Mouse (Mus musculus) right cerebral cortex, postnatal 4 days (tissue): Measurements from ENCODE around the gene Nxph3.
"Not testable (repeated sequence)": the region's sequence is repeated elsewhere in the genome, so short reads cannot be mapped to it uniquely, and the experiment has no call there.

ENCODE experiments used
- DNase-seq: peaks from one replicate; pipeline ENCODE4 v3.0.0-alpha.2; 2022

Nxph3 gene

DNA sequence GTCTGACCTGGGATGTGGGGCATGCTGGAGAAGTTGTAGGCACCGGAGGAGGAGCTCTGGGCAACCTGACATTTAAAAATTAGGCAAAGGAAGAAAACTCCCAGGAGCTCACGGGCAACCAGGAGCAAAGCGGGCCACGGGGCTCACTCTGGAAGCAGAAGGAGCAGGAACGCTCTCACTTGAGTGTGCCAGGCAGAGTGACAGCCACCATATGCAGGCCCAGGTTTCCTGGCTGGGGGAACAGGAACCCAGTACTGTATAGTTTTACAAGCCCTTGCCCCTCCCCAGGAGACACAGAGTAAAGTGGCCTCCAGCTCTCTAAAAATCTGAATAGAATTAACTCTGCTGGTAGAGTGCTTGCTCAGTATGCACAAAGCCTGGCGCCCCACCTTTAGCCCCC, 2.8 kb upstream of the Nxph3 start:
- no peak for DNase-seq

DNA sequence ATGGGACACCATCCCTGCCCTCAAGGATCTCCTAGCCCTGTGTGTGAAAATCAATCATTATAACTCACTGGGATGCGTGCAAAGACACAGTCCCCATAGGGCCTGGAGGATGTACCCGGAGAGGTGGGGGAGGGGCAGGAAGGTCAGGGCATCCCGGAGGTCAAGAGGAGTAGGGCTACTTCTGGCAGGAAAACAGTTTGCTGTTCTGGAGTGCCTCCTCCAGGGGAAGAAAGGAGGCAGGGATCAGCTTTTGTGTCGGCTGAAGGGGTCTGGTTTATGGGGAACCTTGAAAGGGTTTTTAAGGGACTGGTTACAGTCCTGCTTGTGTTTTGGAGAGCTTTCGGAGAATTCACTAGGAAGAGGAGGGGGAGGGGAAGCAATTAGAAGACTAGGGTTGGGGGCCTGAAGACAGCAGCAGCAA, 2.1 kb upstream of the Nxph3 start:
- DNase-seq = no peak

GRCm38 (mm10) chr11:95515376-95516323, 1.3 kb upstream of the Nxph3 start:
- DNase-seq = no peak

GRCm38 (mm10) chr11:95513461-95514297, 691 bp downstream of the Nxph3 start:
- no peak for DNase-seq

- no peak for DNase-seq
Observed at GRCm38 (mm10) chr11:95512383-95512782, 2.0 kb downstream of the Nxph3 start.

DNA sequence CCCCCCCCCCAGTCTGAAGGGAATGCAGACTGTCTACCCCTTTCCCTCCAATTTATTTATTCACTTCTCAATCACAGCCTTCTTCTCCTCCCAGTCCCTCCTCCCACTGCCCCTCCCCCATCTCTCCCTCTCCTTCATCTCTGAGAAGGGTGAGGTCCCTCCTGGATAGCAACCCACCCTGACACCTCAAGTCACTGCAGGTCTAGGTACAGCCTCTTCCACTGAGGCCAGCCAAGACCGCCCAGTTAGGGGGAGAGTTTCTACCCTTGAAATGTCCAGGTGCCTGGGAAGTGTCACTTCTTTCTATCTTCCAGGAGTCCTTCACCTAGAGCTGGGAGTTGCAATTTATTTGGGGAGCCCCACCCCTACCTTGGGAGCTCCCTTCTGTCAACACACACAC, 2.5 kb downstream of the Nxph3 start:
- DNase-seq = no peak

- DNase-seq = no peak
Observed at GRCm38 (mm10) chr11:95510631-95511030, 3.7 kb downstream of the Nxph3 start.

DNA sequence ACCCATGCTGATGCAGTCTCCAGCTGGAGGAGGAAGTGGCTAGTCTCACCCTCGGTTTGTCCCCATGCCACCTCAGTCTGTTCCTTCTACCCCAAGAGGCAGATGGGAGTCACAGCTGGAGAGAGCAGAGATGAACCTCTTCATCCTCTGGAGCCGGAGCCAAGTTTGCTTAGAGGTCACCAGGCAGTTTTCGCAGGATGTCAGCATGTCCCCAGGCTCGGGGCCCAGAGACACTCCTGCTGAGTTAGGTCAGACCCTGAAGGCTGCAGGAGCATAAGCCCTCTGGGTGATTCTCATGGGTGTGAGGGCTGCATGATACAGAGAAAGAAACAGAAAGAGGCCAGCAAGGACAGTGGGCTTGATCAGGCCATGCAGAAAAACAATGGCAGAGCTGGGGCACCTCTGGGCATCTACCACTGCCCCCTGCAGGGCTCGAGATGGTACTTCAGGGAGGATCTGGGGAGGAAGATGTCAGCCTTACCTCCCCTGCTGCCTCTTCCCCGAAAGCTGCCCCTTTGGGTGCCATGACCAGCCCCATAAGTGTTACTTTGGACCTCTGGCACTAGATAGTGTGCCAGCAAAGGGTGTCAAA, 5.1 kb downstream of the Nxph3 start:
- no peak for DNase-seq

GRCm38 (mm10) chr11:95508211-95508926, 6.0 kb downstream of the Nxph3 start:
- no peak for DNase-seq

DNA sequence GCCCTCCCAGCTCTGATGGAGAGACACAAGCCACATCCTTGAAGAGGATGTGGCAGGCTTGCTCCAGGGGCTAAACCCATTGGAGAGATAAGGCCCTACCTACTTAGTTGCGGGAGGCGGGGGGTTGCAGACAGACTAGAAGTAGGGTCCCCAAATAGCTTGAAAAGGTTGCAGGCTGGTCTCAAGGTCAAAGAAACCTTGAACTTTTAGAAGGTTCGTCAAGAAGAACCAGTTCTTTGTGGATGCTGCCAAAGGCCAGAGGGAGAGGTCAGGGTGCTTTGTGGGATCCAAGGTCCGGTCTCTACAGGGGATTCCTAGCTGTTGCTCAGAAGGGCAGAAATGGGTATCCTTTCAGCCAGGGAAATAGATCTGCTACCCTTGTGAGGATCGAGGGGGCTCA, 6.6 kb downstream of the Nxph3 start:
- DNase-seq = no peak

DNA sequence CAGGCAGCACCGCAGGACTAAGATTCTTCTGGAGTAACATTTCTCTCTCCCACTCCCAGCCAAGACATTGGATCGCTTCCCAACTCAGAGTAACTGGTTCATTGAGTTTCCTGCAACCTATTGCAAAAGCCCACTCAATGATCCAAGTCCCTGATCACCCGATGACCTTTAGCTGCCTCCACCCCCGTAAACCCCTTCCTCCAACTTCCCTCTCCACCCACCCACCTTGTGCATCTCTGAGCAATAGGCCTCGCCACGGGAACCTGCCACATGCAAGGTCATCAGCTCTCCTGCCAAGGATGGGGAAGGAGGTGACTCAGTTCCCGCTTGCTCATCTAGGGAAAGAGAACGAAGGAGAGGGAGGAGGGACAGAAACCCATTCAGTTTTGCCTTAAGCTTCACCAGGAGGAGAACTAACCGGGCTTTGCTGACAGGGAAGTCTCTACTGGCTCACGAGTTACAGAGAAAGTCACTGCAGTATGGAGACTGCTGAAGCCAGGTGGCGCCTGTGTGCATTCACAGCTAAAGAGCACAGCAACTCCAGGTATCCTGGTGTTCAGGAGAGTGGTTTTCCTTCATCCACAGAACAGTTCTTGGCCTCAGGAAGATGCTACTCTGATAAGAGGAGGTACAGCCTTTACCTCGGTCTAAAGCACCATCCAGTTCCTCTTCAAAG, 7.2 kb downstream of the Nxph3 start:
- no peak for DNase-seq

DNA sequence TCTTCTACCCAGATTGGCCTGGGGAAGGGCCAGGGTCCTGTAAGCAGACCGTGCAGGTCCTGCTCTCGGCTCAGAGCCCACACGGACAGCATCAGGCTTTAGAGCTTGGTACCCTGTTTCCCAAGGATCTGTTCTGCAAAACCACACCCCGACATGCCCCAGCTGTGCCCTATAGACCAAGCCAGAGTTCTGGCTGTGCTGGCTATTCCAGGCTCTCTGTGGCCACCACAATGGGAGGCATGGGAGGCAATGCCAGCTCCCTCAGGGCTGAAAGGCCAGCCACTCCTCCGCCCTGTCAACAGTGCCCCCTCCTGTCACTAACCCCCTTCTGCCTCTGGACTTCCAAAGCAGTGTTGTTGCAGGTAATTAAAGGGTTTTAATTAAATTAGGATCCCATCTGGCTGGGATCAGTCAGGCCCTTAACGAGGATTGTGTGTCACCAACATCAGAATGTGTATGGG, 10.1 kb downstream of the Nxph3 start:
- DNase-seq = no peak

DNA sequence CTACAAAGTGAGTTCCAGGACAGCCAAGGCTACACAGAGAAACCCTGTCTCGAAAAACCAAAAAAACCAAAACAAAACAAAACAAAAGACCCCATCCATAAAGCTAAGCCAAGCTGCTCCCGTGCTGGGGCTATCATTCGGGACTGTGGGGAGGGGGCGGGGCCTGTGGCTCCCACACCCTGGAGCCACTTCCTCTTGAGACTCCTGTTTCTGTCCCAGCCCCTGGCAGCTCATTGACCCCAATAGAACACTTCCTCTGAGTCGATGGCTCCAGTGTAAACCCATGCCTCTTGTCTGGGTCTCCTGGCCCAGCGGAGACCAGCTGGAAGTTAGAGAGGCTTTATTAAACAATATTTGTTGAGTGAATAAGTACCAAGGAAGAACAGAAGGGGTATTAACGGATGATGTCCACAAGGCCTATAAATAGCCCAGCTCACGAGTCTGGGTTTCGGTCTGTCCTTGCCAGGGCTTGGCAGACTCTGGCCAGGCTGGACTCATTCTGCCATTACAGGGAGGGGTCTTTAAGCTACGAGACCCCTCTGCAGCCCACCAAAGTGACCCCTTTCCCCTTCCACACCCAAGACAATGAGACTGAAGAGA, 10.7 kb downstream of the Nxph3 start:
- no peak for DNase-seq

DNA sequence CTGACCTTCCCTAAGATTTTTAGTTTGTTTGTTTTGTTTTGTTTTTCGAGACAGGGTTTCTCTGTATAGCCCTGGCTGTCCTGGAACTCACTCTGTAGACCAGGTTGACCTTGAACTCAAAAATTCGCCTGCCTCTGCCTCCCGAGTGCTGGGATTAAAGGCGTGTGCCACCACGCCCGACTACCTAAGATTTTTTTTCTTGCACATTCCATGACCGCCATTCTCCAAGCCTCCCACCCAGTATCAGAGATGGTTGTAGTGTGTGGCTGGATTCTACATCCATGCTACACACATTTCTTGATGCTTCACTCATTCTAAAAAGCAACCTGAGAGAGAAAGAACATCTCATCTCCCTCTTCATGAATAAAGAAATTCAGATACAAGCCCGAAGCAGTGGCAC, 12.5 kb downstream of the Nxph3 start:
- not testable (repeated sequence) for DNase-seq

DNA sequence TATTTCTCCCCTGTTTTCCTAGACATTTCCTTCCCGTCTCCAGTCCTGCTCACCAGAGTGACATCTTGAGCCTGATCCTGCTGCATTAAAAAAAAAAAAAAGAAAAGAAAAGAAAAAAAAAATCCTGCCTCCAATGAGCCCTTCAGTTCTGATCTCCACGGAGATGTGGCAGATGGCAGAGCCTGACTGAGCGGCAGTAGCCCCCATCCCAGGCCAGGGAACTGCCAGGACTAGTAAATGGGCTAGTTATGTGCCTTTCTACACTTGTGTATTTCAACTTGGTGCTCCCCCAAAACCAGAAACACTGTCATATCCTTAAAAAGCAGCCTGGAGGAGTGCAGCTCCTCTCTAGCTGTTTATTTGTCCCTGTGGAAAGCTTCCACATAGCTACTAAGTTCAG, 13.5 kb downstream of the Nxph3 start:
- no peak for DNase-seq

- no peak for DNase-seq
Observed at GRCm38 (mm10) chr11:95500412-95500811, 14.0 kb downstream of the Nxph3 start.

DNA sequence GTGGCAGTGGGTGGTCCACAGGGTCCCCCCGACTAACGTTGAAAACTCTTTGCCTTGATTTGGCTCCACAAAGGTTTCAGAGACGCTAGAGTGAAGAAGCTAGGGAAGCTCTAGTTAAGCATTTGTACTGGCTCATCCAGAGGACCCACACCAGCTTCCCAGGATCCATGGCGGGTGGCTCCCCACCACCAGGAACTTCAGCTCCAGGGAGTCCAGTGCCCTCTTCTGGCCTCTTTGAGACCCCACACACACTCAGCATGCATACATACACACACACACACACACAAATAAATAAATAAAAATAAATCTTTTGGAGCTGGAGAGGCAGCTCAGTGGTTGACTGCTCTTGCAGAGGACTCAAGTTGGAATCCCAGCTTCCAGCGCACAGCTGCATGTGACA, 16.4 kb downstream of the Nxph3 start:
- no peak for DNase-seq

DNA sequence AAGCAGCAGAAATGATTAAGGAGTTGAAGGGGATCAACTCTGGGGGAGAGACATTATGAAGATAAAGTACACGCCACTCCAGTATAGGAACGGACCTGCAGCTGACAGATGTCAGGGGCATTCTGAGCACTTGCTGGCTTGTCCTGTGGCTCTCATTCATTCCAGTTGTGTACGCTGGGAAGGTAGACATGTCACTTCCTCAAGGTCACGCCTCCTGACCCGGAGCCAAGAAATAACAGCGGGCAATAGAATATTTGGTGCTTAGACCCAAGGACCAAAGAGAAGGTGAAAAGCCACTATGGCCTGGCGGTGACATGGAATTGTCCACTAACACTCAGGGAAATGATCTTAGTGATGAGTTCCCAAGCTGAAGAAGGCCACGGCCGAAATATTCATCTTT, 18.5 kb downstream of the Nxph3 start:
- DNase-seq = no peak

- DNase-seq = no peak
Observed at GRCm38 (mm10) chr11:95494374-95494773, 20.0 kb downstream of the Nxph3 start.

- no peak for DNase-seq
Observed at GRCm38 (mm10) chr11:95493950-95494349, 20.4 kb downstream of the Nxph3 start.

- no peak for DNase-seq
Observed at GRCm38 (mm10) chr11:95493010-95493409, 21.4 kb downstream of the Nxph3 start.

DNA sequence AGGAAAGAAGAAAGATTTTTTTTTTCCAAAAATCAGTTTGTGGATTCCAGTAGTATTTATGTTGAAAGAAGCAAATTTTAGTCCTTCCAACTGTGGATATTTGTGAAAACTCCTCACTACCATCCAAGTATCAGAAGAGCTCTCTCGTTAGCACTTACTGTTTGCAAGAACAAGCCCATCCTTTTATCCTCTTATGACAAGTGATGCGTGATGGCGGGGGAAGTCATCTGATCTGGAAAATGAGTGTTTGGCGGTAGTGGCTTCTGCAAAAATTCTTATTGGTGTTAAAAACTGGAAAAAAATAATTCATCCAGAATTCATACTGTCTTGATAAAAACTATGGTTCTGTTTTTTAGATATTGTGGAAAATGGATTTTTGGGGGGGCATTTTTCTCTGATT, 22.1 kb downstream of the Nxph3 start:
- no peak for DNase-seq
